Mouse (Mus musculus) heart, postnatal 4 days (tissue): Measurements from ENCODE around the gene Olfr437. TPM values are rescaled to one million over a fixed set of nuclear protein-coding genes. Genes with fewer than 3 reads are reported as not detected.
"Not testable (repeated sequence)": the region's sequence is repeated elsewhere in the genome, so short reads cannot be mapped to it uniquely, and the experiment has no call there.

Source experiments
- DNase-seq: peaks from one replicate; pipeline ENCODE4 v3.0.0; 2021
- total RNA-seq, 2 experiments: library from RNA; stranded (reverse); gene quantifications; 2 replicates each; pipeline ENCODE4 v1.2.3; 2021

Olfr437 gene
- total RNA-seq, result not detected

DNA sequence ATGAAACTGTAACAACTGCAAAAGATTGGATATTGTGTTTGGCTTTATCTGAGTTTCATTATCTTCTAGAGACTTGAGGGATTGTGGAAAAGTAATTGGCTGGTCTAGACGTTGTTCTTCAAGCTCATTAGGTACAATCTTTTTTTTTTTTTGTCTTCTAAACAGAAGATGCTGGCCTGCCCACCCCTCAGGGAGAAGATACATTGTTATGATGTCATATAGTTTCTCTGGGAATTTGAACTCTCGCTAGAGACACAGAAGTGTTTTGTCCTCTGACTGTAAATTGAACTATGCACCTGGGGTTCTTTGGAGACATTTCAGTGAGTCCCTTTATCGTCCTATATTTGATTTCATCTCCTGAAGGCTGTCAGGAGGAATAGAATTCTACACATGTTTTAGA, at the start of gene Olfr437:
Gene Olfr437, plus strand, starts transcription at position 301 of the 400 bp plus-strand sequence.
- no peak for DNase-seq

DNA sequence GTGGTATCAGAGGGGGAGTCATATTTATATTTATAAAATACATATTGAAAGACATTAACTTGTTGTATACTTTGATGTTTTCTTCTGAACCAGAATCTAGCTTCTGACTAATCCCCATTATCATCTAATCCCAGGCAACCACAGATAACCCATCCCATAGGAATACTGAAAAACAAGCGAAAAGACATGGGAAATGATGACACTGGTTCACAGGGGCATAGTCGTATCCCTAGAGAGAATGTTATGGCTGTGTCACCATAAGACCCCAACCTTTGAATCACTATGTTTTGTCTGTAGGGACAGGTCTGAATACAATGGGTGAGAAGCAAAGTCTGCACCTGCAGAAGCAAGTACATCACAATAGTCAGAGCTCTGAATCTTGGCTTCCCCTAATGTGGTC, 16.8 kb upstream of the Olfr437 start, which contains the start of gene Olfr237-ps1:
Gene Olfr237-ps1, plus strand, starts transcription at position 301 of the 400 bp plus-strand sequence.
- DNase-seq, result not testable (repeated sequence)

DNA sequence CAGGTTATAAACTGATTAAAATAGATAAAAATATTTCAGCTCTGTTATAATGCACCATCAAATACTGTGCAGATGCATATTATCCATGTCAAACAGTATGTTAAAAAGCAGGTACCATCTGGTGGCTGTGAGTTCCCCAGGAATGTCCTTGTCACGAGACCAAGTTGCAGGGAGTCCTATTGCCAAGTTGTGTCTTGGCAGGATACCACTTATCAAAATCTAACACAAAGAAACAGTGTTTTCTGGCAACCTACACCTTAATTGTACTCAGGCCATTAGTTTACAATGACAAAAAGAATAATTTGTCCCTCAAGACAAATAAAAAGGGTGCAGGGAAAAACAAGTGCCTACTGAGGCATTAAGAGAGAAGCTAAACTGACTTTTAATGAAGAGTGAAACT, 3.6 kb upstream of the Olfr437 start:
- no peak for DNase-seq

DNA sequence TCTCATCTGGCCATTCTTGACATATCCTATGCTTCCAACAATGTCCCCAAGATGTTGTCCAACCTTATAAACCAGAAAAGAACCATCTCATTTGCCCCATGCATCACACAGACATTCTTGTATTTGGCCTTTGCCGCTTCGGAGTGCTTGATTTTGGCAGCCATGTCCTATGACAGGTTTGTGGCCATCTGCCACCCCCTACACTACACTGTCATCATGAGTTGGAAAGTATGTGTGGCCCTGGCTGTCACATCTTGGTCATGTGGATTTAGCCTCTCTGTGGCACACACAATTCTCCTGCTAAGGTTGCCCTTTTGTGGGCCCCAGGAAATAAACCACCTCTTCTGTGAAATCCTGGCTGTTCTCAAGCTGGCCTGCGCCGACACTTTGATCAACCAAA, 4.2 kb downstream of the Olfr437 start:
- DNase-seq, result no peak

DNA sequence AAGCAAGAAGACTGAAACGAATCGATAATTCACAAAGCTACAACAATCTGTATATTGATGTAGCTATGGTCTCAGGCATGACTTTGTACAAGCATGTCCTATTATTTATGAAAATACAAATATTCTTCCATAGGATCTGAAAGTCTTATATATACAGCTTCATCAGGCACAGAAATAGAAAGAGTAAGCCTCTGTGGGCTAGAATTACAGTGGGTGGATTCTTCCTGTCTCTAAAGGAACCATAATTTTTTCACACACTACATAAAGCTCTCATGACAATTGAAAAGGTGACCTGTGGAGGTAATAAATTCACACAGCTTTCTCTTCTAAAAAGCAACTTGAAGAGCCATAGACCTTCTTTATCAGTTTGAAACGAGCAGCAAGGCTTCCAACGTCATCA, 8.8 kb downstream of the Olfr437 start, which contains the start of gene Olfr13:
Gene Olfr13, plus strand, starts transcription at position 301 of the 400 bp plus-strand sequence.
- no peak for DNase-seq

DNA sequence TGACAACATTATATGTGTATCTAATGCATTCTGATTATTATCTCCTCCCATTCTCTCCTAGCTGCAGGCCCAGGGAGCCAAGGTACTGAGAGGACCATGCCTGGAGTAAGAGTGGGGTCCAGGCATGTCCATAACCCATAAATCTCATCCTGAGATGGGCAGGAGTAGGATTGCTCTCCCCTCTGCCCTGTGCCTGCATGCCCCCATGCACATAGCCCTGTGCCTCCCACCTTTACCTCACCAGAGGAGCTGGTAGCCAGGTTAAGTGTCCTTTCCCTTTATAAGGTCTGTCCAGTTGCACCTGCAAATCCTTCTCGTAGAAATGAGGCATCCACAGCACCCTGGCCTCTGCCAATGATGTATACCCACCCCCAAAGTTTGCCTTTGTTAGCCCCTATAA, 15.0 kb downstream of the Olfr437 start:
- DNase-seq, result no peak

DNA sequence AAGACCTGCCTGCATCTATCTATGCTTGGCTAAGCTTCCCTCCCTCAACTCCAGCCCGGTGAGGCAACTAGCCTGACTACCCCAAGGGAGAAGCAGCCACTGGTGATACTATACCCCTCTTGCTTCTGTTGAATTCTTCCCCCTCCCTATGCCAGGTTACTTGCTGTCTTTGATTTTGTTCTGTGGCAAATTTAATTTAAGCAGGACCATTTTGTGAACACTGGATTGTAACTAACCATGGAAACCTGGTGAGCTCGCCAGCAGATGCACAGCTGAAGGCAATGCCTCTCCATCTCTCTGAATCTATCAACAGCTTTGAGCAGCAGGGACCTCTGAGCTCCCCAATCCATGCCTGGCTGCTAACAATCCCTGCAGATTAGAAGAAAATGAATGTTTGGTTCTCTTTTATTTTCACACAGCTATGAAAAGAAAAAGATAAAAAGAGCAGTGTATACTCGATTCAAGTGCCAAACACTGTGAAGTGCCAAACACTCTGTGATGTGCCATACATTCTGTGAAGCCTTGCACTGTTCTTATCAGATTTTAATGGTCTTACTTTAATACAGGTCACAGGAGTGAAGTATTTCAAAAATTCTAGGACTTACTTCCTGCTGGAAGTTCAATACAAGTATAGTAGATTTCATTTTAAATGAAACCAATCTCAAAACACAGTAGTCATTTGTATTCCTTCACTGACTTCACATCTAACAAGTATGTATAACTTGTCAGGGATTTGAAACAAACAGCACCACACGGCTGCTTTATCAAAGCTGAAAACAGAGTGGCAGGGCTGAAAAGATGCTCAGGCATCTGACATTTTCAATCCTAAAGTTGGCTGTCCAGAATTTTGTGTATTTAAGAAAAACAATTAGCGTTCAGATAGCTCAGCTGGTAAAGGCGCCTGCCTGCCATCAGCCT, 15.8 kb downstream of the Olfr437 start:
- no peak for DNase-seq

DNA sequence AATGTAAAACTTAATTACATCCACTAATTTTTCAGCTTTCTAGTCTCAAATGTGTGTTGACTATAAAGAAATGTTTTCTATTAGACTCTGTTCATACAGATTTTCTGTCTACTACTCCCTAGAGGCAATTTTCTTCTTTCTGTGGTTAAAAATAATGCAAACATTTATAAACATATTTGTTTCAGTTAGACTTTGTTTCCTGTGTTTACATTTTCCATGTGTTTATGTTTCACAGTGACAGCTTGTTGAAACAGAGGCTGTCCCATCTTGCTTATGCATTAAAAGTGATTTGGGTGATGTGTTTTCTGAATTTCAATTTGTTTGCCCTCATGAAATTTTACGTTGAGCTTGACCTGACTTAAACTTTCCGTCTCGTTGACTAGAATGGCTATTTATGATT, 27.9 kb downstream of the Olfr437 start:
- no peak for DNase-seq

DNA sequence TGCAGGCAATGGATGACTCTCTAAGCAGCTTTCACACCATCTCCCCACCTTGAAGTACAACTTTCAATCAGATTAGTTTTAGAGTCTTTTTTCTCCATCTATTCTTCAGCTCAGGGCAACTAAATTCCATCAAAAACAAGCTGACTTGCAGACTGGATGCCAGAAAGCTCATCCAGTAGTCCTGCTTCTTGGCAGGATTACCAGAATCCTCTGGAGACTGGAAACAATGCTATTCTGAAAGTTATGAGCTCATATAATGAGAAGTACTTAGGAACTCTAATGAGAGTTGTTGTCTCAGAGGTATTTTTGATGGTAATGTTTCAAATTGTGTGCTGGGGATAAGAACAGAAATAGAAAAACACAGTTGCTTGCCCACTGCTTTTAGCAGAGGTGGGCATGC, 33.7 kb downstream of the Olfr437 start, which contains the start of gene Olfr435:
Gene Olfr435, plus strand, starts transcription at position 366 of the 400 bp plus-strand sequence.
- DNase-seq, result no peak

DNA sequence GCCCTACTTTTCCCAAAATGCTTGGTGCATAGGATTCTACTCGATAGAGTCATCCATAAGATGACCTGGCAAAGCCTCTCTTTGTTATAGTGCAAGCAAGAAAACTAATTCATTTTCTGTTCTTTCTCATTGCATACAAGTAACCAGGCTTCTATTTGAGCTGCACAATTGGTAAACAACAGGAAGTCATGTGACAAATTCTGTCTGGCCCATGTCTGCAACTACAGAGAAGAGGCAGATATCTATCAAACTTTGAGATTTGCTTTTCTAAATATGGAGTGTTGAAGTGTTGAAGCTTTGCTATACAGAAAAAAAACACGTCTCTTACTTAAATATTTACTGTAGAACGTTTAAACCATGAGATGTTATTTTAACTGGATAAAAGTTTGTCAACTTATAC, 35.0 kb downstream of the Olfr437 start:
- no peak for DNase-seq

DNA sequence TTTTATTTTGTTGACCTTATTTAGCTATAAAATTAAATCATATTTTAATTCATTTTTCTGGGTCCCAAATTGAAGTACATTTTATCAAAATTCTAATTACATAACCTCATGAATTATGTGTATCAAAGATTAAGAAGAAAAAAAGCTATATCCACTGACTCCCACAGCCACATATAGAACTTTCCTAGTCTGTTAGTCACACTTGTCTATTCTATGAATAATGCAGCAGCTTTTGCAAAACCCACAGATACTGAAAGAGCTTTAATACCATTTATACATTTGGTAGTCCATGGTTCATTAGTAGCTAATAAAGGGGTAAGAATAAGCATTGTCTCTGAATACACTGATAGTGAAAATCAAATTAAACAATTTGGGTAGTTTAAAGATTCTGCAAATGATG, 39.7 kb downstream of the Olfr437 start:
- DNase-seq, result no peak

DNA sequence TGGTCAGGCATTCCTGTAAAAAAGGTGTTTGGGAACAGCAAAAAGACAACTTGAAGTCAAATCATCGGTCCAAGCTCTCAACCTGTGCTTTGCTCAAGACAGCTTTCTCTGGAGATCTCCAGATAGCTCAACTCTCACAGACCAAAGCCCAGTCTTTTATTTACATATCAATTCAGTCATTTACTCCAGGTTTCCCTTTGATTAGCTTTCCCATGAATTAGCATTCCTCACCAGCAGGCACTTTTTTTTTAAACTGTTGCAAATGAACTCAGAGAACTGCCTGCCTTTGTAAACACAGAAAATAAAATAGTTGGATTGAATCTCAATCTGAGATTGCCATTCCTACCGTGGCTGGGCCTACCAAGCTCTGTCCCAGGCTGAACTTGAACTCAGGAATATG, 42.3 kb downstream of the Olfr437 start:
- DNase-seq, result no peak

DNA sequence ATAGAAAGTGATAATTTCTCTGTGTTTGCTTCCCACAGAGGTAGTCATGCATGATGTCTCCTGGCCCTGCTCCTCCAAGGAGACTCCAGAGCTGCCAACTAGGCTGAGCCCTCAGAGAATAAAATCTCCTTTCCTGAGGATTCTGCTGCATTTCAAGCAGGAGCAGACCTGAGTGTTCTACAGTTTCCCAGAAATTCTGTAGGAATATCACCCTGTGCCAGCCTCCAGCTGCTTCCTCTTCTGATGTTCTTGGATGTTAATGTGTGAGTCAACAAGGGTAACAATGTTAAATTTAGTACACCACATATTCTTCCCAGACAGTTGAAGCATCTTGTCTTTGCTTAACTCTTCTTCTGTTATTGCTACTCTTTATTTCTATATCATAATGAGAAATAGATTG, 49.8 kb downstream of the Olfr437 start, which contains the start of gene Olfr434:
Gene Olfr434, plus strand, starts transcription at position 149 of the 400 bp plus-strand sequence.
- not testable (repeated sequence) for DNase-seq

Other genes with a start within 250 kb of the Olfr437 start
- not detected for gene Olfr446, start 241.9 kb upstream of the Olfr437 start, total RNA-seq
- not detected for gene Olfr444, start 214.2 kb upstream of the Olfr437 start, total RNA-seq
- gene Olfr441, start 56.9 kb upstream of the Olfr437 start, total RNA-seq, result not detected
- gene Olfr237-ps1, start 16.7 kb upstream of the Olfr437 start, total RNA-seq, result not detected
- not detected for gene Olfr13, start 8.9 kb downstream of the Olfr437 start, total RNA-seq
- gene Olfr435, start 33.9 kb downstream of the Olfr437 start, total RNA-seq, result not detected
- gene Olfr434, start 49.7 kb downstream of the Olfr437 start, total RNA-seq, result not detected
- gene Olfr47, start 68.2 kb downstream of the Olfr437 start, total RNA-seq, result not detected
- 10 to 100 TPM; 18.8 to 19.2 TPM for gene Arhgef5, start 102.3 kb downstream of the Olfr437 start, total RNA-seq
- gene Nobox, start 146.3 kb downstream of the Olfr437 start, total RNA-seq, result not detected